In the genomic region with DNA sequence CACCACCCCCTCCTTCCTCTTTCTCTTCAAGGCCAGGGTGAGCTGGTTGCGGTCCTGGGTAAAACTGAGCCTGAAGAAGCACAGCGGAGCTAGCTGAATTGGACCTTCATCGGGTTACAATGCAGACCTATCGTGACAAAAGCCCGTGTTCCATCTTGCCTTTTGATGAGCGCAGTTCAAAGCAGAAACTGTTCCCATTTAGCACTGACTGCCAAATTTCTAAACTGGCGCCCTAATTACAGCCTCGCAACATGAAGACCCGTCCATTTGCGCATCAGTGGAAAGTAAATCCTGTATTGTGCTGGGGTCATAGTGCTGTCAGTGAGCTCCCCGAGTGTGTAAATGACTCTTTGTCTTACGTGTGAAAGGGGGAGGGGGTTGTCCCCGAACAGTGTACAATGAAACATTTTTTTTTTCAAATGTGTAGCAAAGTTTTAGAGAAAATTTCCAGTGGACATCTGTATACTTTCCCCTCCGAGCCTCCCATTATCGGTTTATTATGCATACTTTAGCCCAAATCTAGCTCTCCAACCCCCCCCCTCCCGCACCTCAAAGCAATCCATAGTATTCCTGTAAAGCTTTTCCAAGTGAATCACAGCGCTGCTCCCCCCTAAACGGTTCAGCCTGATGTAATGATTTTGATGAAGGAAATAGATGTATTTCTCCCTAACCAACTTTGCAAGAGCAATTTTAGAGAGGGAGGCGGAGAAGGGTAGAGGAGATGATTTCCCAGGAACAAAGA, we compare ENCODE assay signal across 12 mouse cellular contexts.
A peak's percentile ranks its signal among the peaks of the same experiment; 100 is the strongest.
DNase-seq lines count a peak whose midpoint lies in the region; ATAC-seq and TF ChIP-seq lines count a peak whose summit lies in the region.
"Had no signal": no experiment of that assay in that cellular context is flagged by ENCODE, and none has a peak within 500 bp of the region (broad histone marks: within the 10 kb centered on the region; RNA-seq: fewer than 3 reads in every experiment).

No protein-coding gene starts in this region.

- peaks cover 14% of the 10 kb centered on the region for H3K4me1 ChIP-seq in forebrain, embryonic 12.5 days
- H3K4me1 ChIP-seq in neural tube, embryonic 14.5 days (ENCODE audit: control insufficient read depth, insufficient read depth, low read length): peaks cover 4% of the 10 kb centered on the region; the same call in 1 of the 2 replicates
- H3K4me1 ChIP-seq: limb, embryonic 15.5 days had no signal

- no peak for TF ChIP-seq CTCF in left cerebral cortex, adult 2 months (IDR thresholded peaks at IDR 0.05)

- no peaks in the 10 kb centered on the region for H3K36me3 ChIP-seq in forebrain, embryonic 12.5 days (replicated peaks)
- no peaks in the 10 kb centered on the region for H3K36me3 ChIP-seq in neural tube, embryonic 14.5 days (ENCODE audit: control insufficient read depth, insufficient read depth, low read length)
- H3K36me3 ChIP-seq: limb, embryonic 15.5 days had no signal

- no peak overlapping the region for H3K4me3 ChIP-seq in left cerebral cortex, adult 2 months
- H3K4me3 ChIP-seq in forebrain, embryonic 12.5 days (replicated peaks): peak overlapping the region; percentile 18
- H3K4me3 ChIP-seq in neural tube, embryonic 14.5 days (ENCODE audit: low read depth, low read length): peak overlapping the region; percentile 2; the same call in 1 of the 2 replicates
- H3K4me3 ChIP-seq: limb, embryonic 15.5 days had no signal

- peak; percentile 92 for ATAC-seq in forebrain, embryonic 12.5 days (ENCODE audit: low FRiP score)
- ATAC-seq in neural tube, embryonic 14.5 days (ENCODE audit: low read depth): no peak

- no peaks in the 10 kb centered on the region for H3K9me3 ChIP-seq in forebrain, embryonic 12.5 days
- no peaks in the 10 kb centered on the region for H3K9me3 ChIP-seq in neural tube, embryonic 14.5 days (ENCODE audit: control insufficient read depth, low read length)
- H3K9me3 ChIP-seq: limb, embryonic 15.5 days had no signal

- 15% methylated on average over 19 of the region's 19 CpGs for WGBS in forebrain, embryonic 12.5 days
- WGBS in neural tube, embryonic 14.5 days: 24% methylated on average over 19 of the region's 19 CpGs

- H3K27ac ChIP-seq in left cerebral cortex, adult 2 months: no peak overlapping the region
- peak overlapping the region; percentile 59 for H3K27ac ChIP-seq in forebrain, embryonic 12.5 days
- no peak overlapping the region for H3K27ac ChIP-seq in neural tube, embryonic 14.5 days (ENCODE audit: low read depth, low read length)
- H3K27ac ChIP-seq: kidney, postnatal 0 days; limb, embryonic 15.5 days; macrophage; stomach, postnatal 0 days had no signal

- peak; percentile 34 for DNase-seq in left cerebral cortex, adult 11 months (ENCODE audit: low spot score)
- DNase-seq in left cerebral cortex, adult 2 months (ENCODE audit: extremely low spot score in 1 of 2, low spot score in 2 of 2): no peak
- peak; percentile 27 for DNase-seq in layer of hippocampus, adult 9-10 months (ENCODE audit: low spot score)
- no peak for DNase-seq in thymus, postnatal 36 days
- no peak for DNase-seq in cerebellum, adult 18-20 months
- no peak for DNase-seq in c-Kit-positive CD71-positive TER-119-positive erythroid progenitor cells, embryonic 14.5 days (ENCODE audit: low spot score)

- intact Hi-C loops in left cerebral cortex, adult 2 months (cut with DNase I): loop anchor here (10.0 kb wide), 1 partner anchor 877 kb away; the partner anchor contains the start of gene Epha4

- H3K9ac ChIP-seq in forebrain, embryonic 12.5 days: no peak overlapping the region
- H3K9ac ChIP-seq in neural tube, embryonic 14.5 days (replicated peaks; ENCODE audit: low read depth, low read length): no peak overlapping the region; the same call in 1 of the 2 replicates
- H3K9ac ChIP-seq: limb, embryonic 15.5 days had no signal

- peak overlapping the region; percentile 50 for H3K4me2 ChIP-seq in forebrain, embryonic 12.5 days
- peak overlapping the region; percentile 39 for H3K4me2 ChIP-seq in neural tube, embryonic 14.5 days (ENCODE audit: low read depth, low read length)
- H3K4me2 ChIP-seq: limb, embryonic 15.5 days had no signal

- H3K27me3 ChIP-seq in forebrain, embryonic 12.5 days: no peaks in the 10 kb centered on the region
- H3K27me3 ChIP-seq in neural tube, embryonic 14.5 days (ENCODE audit: control insufficient read depth, insufficient read depth, low read length): no peaks in the 10 kb centered on the region
- H3K27me3 ChIP-seq: limb, embryonic 15.5 days had no signal

Comparison
In these comparisons a context has a peak if more than half of its experiments do, and no peak if none do; other contexts are left out.
1. DNase-seq: peak in left cerebral cortex, adult 11 months (single experiment) and layer of hippocampus, adult 9-10 months (single experiment); none in left cerebral cortex, adult 2 months (0 of 2), thymus, postnatal 36 days (0 of 2), cerebellum, adult 18-20 months (0 of 2) and c-Kit-positive CD71-positive TER-119-positive erythroid progenitor cells, embryonic 14.5 days (single experiment).